17 mouse cellular contexts compared by ENCODE assay signal in the genomic region with DNA sequence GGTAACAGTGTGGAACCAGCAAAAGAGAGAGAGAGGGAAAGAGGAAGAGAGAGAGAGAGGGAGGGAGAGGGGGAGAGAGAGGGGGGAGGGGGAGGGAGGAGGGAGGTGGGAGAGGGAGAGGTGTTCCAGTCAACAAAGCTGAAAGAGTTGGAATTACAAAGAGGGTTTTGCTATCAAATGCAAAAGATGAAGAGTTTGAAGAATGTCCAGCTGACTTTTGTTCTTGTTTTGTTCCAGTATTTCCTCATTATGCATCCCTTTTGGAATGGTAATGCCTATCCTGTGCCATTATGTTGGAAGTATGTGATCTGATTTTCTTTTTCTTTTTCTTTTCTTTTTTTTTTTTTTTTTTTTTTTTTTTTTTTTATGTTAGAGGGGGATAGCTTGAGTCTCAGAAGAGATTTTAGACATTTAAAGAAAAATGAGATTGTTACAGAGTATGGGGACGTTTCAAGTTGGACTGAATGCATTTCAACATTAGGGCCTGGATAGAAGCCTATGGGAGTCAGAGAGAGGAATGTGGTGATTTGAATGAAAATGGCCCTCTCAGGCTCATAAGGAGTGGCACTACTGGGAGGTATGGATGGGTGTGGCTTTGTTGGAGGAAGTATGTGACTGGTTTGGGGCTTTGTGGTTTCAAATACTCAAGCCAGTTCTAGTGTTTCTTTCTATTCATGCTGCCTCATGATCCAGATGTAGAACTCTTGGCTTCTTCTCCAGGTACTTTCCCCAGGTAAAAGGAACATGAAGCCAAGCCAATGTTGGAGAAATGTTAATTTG.
"Had no signal": no experiment of that assay in that cellular context is flagged by ENCODE, and none has a peak within 500 bp of the region (broad histone marks: within the 10 kb centered on the region; RNA-seq: fewer than 3 reads in every experiment).

No protein-coding gene starts in this region.

- H3K4me2 ChIP-seq: lung, embryonic 15.5 days; midbrain, embryonic 11.5 days; midbrain, embryonic 13.5 days; midbrain, embryonic 15.5 days; neural tube, embryonic 12.5 days; stomach, embryonic 15.5 days had no signal

- DNase-seq: lung, adult 2 months; lung, postnatal 14 days; lung, postnatal 36 days; right cerebral cortex, postnatal 14 days; thymus, adult 18-20 months; thymus, postnatal 14 days; thymus, postnatal 36 days had no signal

- H3K27me3 ChIP-seq: lung, embryonic 15.5 days; megakaryocyte, embryonic 14.5 days; midbrain, embryonic 13.5 days; midbrain, embryonic 15.5 days; neural tube, embryonic 12.5 days; stomach, embryonic 15.5 days had no signal

- H3K9me3 ChIP-seq: lung, embryonic 15.5 days; megakaryocyte, embryonic 14.5 days; midbrain, embryonic 13.5 days; midbrain, embryonic 15.5 days; neural tube, embryonic 12.5 days; stomach, embryonic 15.5 days had no signal

- H3K9ac ChIP-seq: lung, embryonic 15.5 days; midbrain, embryonic 13.5 days; midbrain, embryonic 15.5 days; neural tube, embryonic 12.5 days; stomach, embryonic 15.5 days had no signal

- H3K4me1 ChIP-seq: lung, embryonic 15.5 days; megakaryocyte, embryonic 14.5 days; midbrain, embryonic 13.5 days; midbrain, embryonic 15.5 days; neural tube, embryonic 12.5 days; stomach, embryonic 15.5 days had no signal

- H3K36me3 ChIP-seq: lung, embryonic 15.5 days; midbrain, embryonic 13.5 days; midbrain, embryonic 15.5 days; neural tube, embryonic 12.5 days; stomach, embryonic 15.5 days had no signal

- ATAC-seq: lung, postnatal 0 days; midbrain, embryonic 13.5 days; midbrain, embryonic 15.5 days had no signal

- H3K4me3 ChIP-seq: lung, embryonic 15.5 days; megakaryocyte, embryonic 14.5 days; midbrain, embryonic 13.5 days; midbrain, embryonic 15.5 days; neural tube, embryonic 12.5 days; stomach, embryonic 15.5 days had no signal

- H3K27ac ChIP-seq: lung, embryonic 15.5 days; macrophage; midbrain, embryonic 13.5 days; midbrain, embryonic 15.5 days; neural tube, embryonic 12.5 days; stomach, embryonic 15.5 days; stomach, postnatal 0 days had no signal
